Mouse (Mus musculus): ENCODE results near the gene Rbm4.
A peak's percentile ranks its signal among the peaks of the same experiment; 100 is the strongest.
"Not testable (repeated sequence)": the region's sequence is repeated elsewhere in the genome, so short reads cannot be mapped to it uniquely, and the experiment has no call there.

Gene Rbm4

GRCm38 (mm10) chr19:4793831-4794422 is at the start of gene Rbm4:
Gene Rbm4, minus strand, starts transcription at chr19:4793901.
- peak; percentile 98 to 99 for DNase-seq (ENCODE audit: inconsistent age in 2 of 2, low spot score in 1 of 2)

GRCm38 (mm10) chr19:4842611-4843010 is 48.9 kb upstream of the Rbm4 start:
- no peak for DNase-seq (ENCODE audit: inconsistent age in 2 of 2, low spot score in 1 of 2)

- DNase-seq (ENCODE audit: inconsistent age in 2 of 2, low spot score in 1 of 2) = no peak
These were observed 47.1 kb upstream of the Rbm4 start for GRCm38 (mm10) chr19:4840848-4841247.

GRCm38 (mm10) chr19:4839149-4839548 is 45.4 kb upstream of the Rbm4 start, which contains the start of the genes Ccs and Ccdc87:
Gene Ccs, minus strand, starts transcription at chr19:4839332.
Gene Ccdc87, plus strand, starts transcription at chr19:4839366.
- DNase-seq (ENCODE audit: inconsistent age in 2 of 2, low spot score in 1 of 2) = peak; percentile 97 to 98

- DNase-seq (ENCODE audit: inconsistent age in 2 of 2, low spot score in 1 of 2) = peak in 1 of 2 experiments; percentile 68
These were observed 44.9 kb upstream of the Rbm4 start for GRCm38 (mm10) chr19:4838526-4839140.

GRCm38 (mm10) chr19:4837049-4837448 is 43.3 kb upstream of the Rbm4 start:
- DNase-seq (ENCODE audit: inconsistent age in 2 of 2, low spot score in 1 of 2) = no peak

- peak; percentile 47 to 81 for DNase-seq (ENCODE audit: inconsistent age in 2 of 2, low spot score in 1 of 2)
These were observed 42.4 kb upstream of the Rbm4 start for GRCm38 (mm10) chr19:4836096-4836495.

GRCm38 (mm10) chr19:4833977-4834376 is 40.3 kb upstream of the Rbm4 start:
- DNase-seq (ENCODE audit: inconsistent age in 2 of 2, low spot score in 1 of 2) = peak; percentile 71 to 81

GRCm38 (mm10) chr19:4829156-4829555 is 35.5 kb upstream of the Rbm4 start:
- DNase-seq (ENCODE audit: inconsistent age in 2 of 2, low spot score in 1 of 2) = peak; percentile 50 to 86

GRCm38 (mm10) chr19:4828444-4829114 is 34.9 kb upstream of the Rbm4 start:
- peak in 1 of 2 experiments; percentile 44 for DNase-seq (ENCODE audit: inconsistent age in 2 of 2, low spot score in 1 of 2)

- peak; percentile 60 to 83 for DNase-seq (ENCODE audit: inconsistent age in 2 of 2, low spot score in 1 of 2)
These were observed 27.1 kb upstream of the Rbm4 start for GRCm38 (mm10) chr19:4820678-4821303.

- DNase-seq (ENCODE audit: inconsistent age in 2 of 2, low spot score in 1 of 2) = no peak
These were observed 23.6 kb upstream of the Rbm4 start for GRCm38 (mm10) chr19:4817182-4817835.

- DNase-seq (ENCODE audit: inconsistent age in 2 of 2, low spot score in 1 of 2) = peak in 1 of 2 experiments; percentile 60
These were observed 19.3 kb upstream of the Rbm4 start for GRCm38 (mm10) chr19:4813015-4813414.

GRCm38 (mm10) chr19:4812334-4812949 is 18.7 kb upstream of the Rbm4 start:
- DNase-seq (ENCODE audit: inconsistent age in 2 of 2, low spot score in 1 of 2) = not testable (repeated sequence)

GRCm38 (mm10) chr19:4811909-4812242 is 18.2 kb upstream of the Rbm4 start:
- no peak for DNase-seq (ENCODE audit: inconsistent age in 2 of 2, low spot score in 1 of 2)

GRCm38 (mm10) chr19:4811063-4811908 is 17.6 kb upstream of the Rbm4 start, which contains the start of the genes Gm21992 and Rbm14:
Gene Gm21992, minus strand, starts transcription at chr19:4811612.
Gene Rbm14, minus strand, starts transcription at chr19:4811634.
- peak; percentile 99 for DNase-seq (ENCODE audit: inconsistent age in 2 of 2, low spot score in 1 of 2)

- DNase-seq (ENCODE audit: inconsistent age in 2 of 2, low spot score in 1 of 2) = no peak
These were observed 17.0 kb upstream of the Rbm4 start for GRCm38 (mm10) chr19:4810746-4811062.

- no peak for DNase-seq (ENCODE audit: inconsistent age in 2 of 2, low spot score in 1 of 2)
These were observed 16.6 kb upstream of the Rbm4 start for GRCm38 (mm10) chr19:4810309-4810708.

- peak in 1 of 2 experiments; percentile 30 for DNase-seq (ENCODE audit: inconsistent age in 2 of 2, low spot score in 1 of 2)
These were observed 9.6 kb upstream of the Rbm4 start for GRCm38 (mm10) chr19:4803283-4803682.

GRCm38 (mm10) chr19:4802691-4803091 is 9.0 kb upstream of the Rbm4 start:
- no peak for DNase-seq (ENCODE audit: inconsistent age in 2 of 2, low spot score in 1 of 2)
